Mouse (Mus musculus): ENCODE data around the gene Impdh1.

Impdh1 gene

DNA sequence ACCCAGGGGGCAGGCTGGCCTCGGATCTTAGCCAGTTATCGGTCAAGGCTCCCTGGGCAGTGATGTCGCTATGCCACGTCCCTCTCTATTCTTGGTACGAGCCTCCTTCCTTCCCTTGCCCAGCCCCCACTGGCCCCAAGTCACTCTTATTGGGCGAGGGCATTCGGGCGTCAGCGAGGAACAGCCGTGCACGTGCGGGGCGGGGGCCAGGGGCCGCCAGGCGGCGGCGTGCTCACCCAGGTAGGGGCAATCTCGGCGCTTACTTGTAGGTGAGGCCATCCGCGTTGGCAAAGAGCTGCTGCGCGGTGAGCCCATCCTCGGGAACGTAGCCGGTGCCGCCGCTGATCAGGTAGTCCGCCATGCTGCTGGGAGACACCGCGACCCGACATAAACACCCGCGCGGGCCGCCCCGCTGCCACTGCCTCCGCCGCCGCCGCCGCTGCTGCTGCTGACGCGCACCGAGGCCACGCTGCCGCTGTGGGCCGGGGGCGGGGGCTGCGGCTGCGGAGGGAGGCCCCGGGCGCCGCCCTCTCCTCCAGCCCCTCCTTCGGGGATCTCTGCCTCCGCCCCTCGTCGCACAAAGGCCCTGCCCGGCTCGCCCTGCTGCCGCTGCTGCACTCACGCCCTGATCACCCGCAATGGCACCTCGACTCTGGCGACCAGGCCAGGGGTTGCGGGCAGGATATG lies 4.2 kb downstream of the Impdh1 start:
- DNase-seq = peak; percentile 79 to 82

DNA sequence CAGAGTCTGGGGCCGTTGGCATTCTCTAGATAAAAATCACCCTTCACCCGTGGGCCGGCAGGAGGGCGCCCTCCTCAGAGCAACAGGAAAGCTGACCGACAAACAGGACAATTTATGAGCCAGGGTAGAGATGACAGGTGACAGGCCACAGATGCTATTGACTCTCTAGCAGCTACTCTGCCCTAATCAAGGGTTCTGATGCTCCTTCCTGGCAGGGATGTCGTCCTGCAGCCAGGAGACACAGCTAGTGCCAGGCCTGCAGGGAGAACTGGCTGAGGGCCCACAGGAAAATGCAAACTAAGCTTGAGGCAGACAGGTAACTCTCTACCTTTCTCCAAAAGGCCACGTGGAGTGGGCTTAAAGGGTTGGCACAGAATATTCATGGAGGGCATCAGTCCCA lies 5.0 kb downstream of the Impdh1 start:
- DNase-seq = peak; percentile 73 to 80

DNA sequence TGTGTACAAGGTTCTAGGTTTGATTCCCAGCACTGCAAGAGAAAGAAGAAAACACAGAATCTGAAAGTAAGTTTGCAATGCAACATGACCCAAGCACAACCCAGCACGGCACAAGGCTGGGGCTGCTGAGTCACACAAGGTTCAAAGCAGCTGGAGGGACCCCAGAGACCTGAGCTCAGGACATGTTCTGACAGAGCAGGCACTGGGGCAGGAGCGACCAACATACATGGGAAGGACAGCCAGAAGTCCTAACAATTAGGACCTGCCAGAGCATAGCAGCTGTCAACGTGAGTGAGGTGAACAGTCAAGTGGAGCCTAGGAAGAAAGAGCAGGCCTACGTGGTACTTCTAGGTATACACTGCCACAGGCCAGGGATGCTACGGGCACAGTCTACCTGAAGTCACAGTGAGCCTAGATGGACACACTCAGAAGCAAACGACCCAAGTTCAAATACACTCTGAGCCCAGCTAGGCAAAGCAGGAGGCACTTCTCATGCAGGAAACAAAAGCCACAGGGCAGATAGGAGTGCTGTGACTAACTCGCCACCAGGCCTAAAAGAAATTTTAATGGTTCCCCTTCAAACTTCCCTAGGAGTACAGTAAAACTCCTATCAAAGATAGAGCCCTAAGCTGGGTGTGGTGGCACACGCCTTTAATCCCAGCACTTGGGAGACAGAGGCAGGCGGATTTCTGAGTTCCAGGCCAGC lies 5.8 kb downstream of the Impdh1 start:
- no peak for DNase-seq

DNA sequence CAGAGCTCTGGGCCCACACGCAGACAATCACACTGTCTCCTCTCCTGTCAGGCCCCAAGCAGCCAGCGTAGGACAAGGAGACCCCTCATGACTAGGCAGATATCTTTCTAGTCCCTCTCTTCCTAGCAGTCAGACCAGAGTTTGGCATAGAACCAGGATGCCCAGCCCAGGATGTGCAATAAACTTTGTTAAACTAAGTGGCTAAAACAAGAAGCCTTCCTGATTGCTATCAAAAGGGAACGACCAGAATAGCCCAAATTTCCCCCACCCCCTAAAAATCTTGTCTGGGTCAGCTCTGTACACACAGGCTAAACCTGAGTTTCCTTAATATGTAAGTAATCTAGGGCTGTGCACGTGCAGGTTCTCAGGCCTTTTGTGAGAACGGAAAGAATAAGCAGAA lies 8.0 kb downstream of the Impdh1 start:
- no peak for DNase-seq

DNA sequence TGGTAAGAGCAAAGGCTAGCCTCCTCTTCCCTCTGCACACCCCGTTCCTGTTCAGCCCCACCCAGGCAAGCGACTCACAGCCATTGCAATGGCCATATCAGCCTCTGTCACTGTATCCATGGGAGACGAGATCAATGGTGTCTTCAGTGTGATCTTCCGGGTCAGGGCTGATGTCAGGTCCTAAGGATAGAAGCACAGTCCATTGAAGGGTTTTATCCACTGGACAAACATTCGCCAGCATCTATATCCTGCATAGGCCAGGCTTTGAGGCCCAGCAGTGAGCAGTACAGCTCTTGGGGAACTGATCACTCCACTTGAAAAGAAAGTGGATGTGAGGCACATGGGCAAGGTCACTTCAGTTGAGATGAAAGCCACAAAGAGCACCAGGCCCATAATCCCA lies 9.1 kb downstream of the Impdh1 start:
- no peak for DNase-seq

DNA sequence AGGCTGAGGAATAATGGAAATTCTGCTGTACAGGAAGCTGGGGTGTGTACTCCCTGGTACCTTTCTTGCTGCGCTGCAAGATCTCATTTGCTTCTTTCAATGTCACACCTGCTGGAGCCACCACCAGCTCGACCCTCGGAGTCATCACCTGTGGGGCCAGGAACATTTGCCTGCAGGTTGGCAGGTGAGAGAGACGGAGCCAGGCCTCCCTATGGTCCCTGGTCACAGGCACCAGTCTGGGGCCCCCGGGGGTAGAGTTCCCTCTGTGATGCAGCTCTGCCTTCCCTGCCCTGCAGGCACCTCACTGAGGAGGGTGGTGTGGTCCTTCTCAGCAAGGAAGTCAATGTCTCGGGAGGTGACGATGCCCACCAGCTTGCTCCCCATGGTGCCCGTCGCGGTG lies 10.2 kb downstream of the Impdh1 start:
- DNase-seq = no peak

DNA sequence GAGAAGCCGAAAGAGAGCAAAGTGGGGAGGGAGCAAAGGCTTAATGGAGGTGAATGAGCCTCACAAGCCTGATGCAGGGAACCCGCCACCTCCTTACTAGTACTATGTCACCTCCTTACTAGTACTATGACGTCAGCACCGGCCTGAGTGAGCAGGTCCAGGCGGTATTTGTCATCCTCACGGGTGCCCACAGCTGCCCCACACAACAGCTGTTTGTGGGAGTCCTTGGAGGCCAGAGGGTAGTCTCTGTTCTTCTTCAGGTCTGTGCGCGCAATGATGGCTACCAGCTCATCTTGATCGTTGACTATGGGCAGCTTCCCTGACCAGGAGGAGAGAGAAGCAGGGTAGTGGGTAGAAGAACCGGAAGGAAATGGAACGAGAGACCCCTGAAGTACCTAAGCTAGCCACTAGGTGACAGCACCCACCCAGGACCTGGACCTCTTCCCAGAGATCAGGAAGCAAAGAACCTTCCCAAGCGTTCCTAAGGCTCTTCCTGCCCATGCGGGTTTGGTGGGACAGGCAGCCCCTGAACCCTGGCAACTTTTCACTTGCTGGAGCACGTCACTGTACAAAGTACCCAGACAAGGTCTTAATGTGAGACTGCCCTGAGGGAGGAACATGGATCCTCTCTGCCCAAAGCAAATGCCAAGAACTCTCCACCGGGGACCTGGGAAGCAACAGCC lies 11.1 kb downstream of the Impdh1 start:
- DNase-seq = no peak

DNA sequence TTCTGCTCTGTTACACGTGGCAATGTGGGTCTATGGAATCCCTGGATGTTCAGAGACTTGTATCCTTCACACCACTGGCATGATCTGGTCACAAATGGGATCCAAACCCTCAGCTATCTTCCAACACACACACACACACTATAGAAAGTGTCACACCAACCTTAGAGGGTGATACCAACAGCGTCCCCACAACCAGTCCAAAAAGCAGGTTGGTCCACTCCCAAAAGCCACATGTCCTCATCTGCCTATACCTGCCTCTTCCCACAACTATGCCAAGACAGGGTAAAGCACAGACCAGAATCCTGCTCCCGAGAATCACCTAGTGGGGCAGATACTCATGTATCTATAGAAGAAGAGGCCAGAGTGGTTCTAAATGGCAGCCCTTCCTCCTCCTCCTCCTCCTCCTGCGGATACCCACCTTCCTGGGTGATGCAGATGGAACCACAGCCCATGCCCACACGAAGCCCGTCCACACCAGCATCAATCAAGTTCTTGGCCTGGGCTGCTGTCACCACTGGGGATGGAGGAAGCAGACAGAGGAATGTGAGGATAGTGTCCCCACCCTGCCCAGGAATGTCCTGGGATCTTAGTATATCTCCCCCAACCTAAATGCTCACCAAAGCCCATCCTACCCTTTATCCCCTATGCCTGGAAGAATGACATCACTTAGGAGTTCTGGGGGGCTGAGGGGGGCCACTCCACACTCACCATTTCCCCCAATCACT lies 12.1 kb downstream of the Impdh1 start:
- no peak for DNase-seq

DNA sequence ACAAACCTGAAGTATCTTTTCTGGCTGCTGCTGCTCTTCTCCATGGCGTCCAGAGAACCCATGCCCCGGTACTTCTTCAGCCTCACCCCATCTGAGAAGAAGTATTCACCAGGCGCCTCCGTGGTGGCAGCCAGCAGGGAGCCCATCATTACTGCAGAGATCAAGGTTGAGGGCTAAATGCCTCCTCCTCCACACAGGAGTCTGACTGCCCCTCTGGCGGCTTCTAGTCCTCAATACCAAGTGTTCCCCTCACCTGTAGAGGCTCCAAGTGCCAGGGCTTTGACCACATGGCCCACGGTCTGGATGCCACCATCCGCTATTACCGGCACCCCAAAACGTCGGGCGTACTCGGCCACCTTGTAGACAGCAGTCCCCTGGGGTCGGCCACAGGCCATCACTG lies 13.1 kb downstream of the Impdh1 start:
- no peak for DNase-seq

DNA sequence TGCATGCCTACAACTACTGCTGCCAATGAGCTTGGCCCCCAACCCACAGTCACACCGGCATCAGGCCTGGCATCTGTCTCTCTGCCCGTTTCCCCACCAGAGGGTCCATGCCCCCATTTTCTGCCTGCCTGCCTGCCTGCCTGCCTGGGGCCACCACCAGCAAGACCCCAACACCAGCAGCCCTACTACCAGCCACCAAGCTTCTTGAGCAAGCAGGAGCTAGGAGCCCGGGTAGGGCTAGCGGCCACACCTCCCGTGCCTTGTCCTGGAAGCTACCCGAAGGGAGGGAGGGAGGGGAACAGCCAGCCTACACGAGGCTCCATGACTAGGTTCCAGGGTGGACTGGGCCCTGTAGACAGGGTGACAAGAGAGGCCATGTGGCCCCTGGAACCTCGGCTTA lies 14.2 kb downstream of the Impdh1 start:
- no peak for DNase-seq

DNA sequence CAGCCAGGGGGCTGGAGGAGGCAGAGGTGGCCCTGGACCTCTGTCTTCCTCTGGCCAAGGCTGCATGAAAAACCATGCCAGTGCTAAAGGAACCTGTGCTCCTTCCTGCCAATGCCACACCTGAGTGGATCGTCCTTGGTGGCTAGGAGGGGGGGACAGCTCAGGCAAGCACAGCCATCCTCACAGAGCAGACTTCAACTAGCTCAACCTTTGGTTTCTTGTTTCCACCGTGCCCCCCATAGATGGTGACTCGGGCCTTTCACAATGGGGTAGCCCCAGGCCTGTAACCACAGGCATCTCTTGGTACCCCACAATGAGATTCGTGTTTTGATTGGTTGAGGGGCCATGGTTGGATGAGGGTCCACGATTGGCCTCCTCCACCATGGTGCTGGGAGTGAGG lies 14.8 kb downstream of the Impdh1 start:
- DNase-seq = no peak

DNA sequence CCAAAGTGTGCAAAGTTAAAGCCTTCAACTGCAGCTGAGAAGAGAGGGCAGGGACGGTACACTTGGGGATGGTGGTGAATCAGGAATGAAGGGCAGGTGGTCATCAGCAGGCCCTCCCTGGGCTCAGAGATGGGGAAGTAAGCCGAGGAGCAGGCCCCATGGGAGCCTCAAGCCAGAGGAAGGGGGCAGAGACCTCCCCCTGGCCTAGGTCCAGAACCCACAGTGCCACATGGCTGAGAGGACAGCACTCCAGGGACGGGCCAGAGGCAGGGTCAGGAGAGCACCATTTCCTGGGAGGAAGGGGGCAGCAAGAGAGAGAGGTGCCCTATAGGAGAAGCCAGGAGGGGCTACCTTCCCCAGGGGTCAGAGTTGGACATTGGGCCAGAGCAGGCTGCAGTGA lies 15.7 kb downstream of the Impdh1 start:
- DNase-seq = peak in 1 of 2 experiments; percentile 3

DNA sequence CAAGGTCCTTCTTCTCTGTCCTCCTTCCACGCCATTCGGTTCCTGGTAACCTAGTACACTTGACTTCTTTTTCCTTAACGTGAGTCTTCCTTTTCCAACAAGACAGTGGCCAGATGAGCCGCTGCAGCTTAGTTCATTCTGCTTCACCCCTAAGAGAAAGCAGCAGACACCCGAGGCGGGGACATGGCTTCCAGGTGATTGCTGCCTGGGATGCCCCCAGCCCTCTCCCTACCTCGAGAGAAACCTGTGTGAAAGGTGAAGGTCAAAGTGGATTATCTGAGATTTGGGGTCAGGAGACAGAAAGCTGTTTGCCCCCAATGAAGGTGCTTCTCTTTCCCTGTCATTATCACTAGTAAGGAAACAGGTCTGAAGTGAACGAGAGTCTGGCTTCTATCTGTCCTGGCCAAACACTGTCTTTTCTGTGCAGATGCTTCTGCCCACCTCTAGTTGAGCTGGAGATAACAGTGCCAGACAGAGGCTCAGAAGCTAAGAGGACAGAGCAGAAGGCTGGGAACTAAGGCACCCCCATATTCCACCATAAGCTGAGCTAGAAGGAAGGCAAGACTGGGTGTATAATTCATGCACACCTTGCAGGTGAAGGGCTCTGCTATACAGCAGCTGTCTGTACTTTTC lies 16.8 kb downstream of the Impdh1 start:
- DNase-seq = peak in 1 of 2 experiments; percentile 3

DNA sequence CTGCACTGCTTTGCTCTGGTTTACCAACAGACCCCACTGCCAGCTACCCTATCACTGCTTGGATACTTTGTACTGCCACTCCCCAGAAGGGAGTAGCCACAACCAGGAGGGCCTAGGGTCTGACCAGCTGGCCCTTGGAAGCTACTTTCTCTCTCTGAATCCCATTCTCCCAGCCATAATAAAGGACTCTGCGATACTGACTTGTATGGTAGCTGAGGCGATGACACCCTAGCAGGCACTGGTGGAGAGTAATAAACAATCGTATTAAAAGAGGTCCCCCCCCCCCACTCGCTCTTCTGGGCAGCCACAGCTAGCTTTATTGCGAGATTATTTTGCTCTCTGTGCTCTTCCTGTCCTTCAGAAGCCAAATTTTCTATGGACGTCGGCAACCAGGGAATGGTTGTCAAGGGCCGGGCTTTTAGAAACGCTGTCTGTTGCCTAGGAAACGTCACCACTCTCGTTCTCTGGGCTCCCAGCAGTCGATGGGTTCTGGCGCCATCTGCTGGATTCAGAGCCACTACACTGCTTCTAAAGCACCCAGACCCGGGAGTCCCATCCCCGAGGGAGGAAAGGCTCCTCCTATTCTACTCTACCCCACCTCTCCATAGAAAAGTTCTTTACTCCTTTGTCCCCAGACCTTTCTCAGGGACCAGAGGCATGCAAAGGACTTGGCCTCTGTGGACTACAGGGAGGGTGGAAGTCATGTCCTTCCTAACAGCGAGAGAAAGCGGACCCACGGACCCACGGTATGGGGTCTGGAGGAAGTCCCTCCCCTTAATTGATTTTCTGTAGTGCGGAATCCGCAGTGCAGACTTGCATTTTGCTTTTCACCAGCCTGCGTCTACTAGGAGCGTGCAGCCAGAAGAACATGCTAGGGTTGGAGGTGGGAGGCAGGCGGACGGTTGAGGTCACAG lies 17.6 kb downstream of the Impdh1 start:
- peak; percentile 92 for DNase-seq

DNA sequence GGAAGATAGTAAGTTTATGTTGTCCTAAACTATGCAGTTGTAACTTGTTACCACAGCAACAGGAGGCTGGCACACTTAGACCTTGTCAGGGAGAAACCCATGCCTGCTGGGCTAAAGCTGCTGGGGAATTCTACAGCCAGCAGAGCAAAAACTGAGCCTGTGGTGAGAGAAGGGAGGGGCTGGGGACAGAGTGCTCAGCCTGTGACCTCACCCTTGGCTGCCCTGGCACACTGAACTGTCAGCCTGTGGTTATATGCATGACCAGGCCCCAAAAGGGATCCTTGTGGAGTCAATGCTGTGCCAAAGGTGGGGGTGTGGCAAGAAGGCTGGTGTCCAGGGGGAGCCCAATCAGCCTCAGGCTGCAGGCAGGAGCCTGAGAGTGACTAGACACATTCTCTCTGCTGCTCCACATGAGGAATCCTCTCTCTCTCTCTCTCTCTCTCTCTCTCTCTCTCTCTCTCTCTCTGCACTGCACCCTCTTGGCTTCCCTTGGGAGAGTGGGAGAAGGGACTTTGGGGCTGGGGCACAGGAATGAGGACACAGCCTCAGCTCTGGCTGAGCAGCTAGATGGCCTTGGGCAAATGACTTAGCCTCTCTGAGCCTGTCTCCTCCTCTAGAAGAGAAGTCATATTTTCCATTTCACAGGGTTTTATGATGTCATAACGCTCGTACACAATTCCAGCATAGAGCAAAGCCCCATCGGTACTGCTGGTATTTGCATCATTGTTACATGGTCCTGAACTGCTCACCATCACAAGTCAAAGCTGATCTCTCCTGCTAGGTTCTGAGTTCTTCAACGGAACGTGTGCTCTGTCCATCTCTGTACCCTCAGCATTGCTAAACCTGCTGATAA lies 20.1 kb downstream of the Impdh1 start:
- no peak for DNase-seq

DNA sequence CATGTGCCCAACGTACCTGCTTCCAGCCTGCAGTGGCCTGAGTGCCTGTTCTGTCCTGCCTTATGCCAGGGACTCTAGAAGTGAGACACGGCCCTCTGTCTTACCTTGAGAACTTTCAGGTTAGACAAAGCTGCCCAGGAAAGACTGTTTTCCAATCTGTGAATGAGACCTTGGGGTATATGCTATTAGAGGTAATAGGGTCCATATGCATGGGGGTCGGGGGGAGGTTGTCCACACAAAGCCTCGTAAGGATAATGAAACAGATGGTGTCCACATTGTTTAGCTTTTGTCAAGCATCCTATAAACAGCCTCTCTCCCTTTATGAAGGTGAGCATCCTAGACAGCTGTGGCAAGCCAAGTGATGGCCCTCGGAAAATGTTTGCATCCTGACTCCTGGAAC lies 21.0 kb downstream of the Impdh1 start:
- DNase-seq = no peak

DNA sequence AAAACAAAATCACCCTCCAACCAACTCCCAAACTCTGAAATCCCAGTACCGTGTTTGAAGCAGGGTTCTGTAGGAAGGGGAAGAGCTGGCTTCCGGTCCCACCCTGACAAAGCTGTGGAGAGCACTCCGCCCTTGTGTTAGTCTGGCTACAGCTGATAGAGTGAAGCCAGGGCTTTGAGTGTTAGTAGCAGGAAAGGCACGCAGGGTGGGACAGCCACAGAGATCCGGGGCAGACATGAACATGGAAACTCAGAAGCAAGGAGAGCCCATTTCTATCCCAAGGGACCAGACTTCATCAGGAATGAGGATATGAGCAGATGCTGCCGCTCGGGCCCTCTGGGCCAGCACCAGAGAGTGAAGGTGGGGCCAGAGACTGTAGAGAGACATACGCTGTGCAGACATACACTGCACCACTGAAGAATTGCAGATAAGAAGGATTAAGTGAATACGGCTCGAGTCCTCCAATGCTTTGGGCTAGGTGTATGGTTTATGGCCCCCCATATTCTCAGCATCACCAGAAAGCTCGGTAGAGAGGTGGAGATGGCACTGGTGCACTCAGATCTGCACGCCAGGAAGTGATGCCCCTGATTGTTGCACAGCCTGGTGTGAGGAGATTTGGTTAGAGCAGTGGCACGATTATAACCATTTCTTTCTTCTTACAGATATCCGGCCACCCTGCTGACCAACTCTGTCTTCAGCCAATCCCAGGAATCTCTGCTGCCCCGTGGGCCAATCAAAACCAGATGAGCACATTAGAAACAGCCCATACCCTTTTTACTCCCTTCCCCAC lies 22.0 kb downstream of the Impdh1 start:
- DNase-seq = no peak

DNA sequence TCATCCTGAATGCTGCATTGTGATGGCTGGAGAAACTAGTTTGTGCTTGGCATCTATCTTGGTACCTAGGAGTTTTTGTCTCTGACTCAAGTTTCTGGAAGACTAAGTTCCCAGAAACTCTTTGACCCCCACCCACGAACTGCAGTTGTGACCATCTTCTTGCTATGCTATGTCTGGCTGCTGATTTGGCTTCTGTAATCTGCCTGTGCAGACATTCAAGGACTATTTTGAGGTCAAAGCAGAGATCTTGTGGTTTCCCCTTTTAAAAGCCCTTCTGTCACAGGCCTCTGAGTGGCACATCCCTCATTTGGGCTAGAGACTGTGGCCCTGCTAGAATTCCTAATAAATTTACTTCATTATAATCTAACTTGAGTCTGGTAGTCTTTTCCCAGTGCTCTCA lies 28.2 kb downstream of the Impdh1 start:
- DNase-seq = no peak

DNA sequence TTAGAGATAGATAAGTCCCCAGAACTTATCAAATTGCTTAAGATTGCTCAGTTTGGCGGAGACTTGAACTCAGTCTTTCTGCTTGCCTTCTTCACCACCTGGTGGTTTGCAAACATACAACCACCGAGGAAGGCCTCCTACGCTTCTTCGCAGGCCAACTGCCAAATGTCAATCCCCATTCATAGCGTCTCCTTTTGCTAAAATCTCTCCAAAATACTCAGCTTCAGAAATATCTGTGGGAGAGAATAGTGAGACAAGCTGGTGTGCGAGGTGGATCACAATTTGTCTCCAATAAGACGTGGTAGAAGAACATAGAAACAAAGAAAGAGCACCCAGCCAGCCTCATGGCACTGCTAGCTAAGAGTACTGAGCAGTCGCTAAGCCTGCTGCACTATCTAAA lies 36.3 kb downstream of the Impdh1 start:
- DNase-seq = no peak
